Mouse (Mus musculus) embryo, embryonic 9.5 days (tissue): ENCODE results near the gene Fndc5.

Experiments
- DNase-seq: peaks from one replicate; pipeline ENCODE4 v3.0.0-alpha.2; 2017; ENCODE audit errors: extremely low spot score

The Fndc5 gene

GRCm38 (mm10) chr4:129145943-129146342 is 9.1 kb downstream of the Fndc5 start:
- no peak for DNase-seq

- DNase-seq, result no peak
These were observed 9.6 kb downstream of the Fndc5 start for GRCm38 (mm10) chr4:129146392-129146791.

DNA sequence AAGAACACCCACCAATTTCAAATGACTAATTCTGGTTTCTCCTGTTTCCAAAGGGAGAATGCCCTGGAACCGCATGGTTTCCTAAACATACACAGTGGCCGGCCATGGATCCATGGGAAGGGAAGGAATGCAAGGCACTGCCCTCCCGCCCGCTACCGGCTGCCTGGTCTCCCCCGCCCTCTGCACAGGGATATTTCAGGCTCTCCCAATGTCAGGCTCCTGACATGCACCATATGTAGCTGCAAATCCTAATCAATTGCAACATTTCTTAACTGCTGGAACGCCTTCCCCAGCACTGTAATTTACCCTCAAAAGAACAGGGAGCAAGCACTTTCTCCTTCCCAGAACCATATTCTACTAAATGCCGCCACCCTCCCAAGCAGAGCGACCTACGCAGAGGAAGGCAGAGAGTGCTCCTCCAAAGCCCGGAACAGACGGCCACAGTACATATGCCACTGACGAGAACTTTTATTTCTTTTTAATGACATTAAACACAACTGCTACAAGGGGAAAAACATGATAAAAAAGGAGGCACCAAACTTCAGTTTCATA is 10.8 kb downstream of the Fndc5 start:
- DNase-seq, result no peak

- DNase-seq, result no peak
These were observed 12.5 kb downstream of the Fndc5 start for GRCm38 (mm10) chr4:129149321-129149720.

GRCm38 (mm10) chr4:129151276-129151811 is 14.5 kb downstream of the Fndc5 start:
- DNase-seq, result no peak

DNA sequence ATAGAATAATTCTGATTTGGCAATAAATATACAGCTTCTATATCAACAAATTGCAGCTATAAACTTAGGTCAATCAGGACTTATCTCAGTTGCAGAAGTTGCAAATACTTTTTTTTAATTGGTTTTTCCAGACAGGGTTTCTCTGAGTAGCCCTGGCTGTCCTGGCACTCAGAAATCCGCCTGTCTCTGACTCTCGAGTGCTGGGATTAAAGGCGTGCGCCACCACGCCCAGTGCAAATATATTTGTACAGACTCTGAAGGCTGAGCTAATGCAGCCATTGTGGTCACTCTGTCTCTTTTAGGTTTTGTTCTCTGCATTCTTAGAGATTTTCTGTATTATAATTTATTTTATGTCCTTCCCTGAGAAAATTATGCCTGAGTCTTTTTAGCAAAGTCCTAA is 20.7 kb downstream of the Fndc5 start:
- no peak for DNase-seq

DNA sequence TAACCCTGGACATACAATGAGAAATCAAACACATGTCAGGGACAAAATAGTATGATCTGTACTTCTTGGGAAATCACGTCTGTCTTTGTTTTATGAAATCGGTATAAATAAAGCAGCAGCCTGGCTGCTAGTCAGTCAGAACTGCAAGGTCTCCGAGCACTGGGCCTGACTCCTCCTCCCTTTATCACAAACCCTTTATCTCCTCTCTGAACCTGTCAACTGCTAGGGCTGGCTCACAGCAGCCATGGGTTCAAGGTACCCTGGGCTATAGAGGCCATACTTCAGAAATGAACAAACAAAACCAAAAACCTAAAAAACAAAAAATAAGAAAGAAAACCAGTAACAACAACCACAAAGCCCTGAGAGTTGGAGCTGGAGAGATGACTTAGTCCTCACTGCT is 21.8 kb downstream of the Fndc5 start:
- no peak for DNase-seq

DNA sequence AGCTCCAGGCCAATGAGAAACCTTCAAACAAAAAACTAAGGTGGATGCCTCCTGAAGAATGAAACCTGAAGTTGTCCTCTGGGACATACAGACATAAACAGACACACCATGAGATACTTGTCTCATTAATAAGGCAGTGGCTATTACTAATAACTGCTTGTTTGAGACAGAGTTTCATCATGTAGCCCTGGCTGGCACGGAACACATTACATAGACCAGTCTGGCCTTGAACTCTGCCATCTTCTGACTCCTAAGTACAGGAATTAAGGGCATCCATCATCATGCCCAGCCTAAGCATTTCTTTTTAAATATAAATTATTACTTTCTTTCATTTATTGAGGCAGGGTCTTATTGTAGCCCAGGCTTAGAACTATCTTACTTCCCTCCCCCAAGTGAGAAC is 24.3 kb downstream of the Fndc5 start:
- DNase-seq, result no peak

GRCm38 (mm10) chr4:129161581-129162255 is 24.9 kb downstream of the Fndc5 start:
- no peak for DNase-seq

GRCm38 (mm10) chr4:129172529-129172928 is 35.7 kb downstream of the Fndc5 start:
- DNase-seq, result no peak

DNA sequence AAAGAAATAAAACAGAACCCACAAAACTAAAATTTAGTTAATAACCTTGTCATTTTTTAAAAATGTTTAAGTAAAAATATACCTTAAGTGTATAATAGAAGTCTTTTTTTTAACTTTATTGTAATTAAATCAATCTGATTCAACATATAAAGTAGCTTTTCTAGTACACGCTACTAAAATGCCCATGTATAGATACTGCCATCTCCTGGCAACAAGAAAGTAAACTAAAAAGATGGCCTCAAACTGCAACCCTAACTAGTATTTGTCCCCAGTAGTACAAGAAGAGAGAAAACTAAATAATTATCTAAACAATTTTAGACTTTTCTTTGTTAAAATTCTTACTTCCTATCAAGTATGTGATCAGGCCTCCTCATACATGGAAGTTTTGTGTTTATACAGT is 42.8 kb downstream of the Fndc5 start:
- no peak for DNase-seq

DNA sequence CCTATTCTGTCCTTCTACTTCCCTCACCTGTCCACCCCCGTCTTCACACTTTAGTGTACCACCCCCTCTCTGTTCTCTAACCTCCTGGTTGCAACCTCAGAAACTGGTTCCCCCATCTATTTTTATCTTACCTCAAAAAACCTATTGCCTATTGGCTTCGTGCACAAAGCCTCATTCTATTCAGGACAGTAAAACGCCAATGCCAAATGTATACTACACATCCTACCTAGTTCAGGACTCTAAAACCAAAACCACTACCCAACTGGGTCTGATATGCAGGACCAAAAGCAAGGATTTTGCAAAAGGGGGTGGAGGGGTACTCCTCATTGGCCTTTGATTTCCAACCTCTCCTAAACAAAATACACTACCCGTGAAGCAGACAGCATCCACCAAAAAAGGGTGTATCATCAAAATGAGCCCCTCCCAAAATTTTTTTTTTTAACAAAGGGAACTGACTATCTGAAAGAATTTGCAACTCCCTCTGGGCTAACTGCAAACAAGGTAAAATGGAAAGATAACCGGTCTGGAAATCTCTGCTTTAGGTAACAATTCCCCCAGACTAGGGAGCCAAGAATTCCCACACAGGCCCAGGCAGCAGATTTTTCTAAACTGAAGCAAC is 51.4 kb downstream of the Fndc5 start:
- DNase-seq, result no peak

DNA sequence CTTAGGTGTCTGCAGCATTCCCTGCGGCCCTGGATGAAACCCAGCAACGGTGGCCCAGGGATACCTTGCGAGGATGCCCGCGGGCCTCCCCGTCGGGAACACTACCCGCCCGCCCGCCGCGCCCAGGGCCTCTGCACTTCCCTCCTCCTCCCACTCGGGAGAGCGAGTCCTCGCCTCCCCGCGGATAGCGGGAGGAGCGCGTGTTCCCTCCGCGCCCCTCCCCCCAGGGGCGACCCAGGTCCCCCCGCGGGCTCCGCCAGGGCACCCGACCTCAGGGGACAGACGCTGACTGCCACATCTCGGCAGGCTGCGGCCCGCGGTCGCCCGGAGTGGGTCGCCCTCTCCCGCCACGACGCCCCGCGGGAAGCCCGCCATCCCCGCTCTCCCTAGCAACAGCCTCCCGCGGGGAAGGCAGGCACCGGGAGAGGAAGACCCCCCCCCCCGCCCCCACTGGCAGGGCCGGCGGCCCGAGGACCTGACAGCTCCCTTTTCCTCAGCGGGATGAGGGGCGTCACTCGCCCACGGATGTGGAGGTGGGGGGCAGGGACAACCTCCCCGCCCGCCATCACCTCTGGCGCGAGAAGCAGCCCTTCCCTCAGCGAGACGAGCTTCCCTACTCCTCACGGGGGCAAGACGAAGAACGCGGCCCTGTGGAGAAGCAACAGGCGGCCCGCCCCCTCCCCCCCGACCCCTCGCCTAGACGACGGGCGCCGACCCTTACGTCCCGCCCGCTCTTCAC is 52.2 kb downstream of the Fndc5 start:
- no peak for DNase-seq

DNA sequence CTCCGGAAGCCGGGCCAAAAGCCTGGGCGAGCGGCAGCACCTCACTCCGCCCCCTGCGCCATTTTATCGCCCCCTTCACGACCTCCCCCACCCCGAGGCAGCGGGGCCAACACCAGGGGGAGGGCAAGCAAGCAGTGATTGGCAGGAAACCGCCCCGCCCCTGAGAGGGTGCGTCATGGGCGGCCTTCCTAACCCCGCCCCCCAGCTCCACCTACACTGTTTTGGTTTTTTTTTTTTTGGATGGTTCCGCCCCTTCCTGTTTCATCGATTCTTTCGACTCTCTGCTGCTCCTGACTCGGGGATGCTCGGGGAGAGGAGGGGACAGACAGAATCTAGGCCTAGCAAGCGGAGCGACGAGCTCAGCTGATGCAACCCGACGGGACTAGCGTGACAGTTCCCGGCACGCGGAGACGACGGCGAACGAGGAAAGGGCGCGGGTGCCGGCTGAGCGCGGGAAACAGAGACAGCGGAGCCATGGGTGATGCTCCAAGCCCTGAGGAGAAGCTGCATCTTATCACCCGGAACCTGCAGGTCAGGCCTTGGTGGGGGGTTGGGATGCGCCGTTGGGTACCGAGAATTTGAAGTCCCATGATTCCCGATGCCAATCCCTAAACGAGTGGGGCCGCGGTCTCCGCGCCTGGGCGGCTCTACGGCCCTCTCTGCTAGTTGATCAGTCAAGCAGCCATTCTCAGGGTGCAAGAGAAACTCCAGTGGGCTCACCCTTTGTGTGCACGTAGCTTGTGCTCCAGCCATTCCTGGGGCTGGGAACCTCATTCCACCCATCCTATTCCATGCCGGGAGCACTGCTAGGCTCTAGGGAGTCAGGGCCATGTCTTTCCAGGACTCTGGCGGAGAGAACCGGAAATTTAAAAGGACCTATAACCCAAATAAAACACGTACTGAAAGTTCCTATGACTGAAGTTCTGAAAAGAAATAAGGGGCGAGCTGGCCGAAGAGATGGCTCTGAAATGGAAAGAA is 53.0 kb downstream of the Fndc5 start, which contains the start of the genes S100pbp and Yars:
S100pbp (minus strand) TSS at position 186 of the 978 bp plus-strand sequence.
Yars (plus strand) TSS at position 219 of the 978 bp plus-strand sequence.
- peak; percentile 99 for DNase-seq

DNA sequence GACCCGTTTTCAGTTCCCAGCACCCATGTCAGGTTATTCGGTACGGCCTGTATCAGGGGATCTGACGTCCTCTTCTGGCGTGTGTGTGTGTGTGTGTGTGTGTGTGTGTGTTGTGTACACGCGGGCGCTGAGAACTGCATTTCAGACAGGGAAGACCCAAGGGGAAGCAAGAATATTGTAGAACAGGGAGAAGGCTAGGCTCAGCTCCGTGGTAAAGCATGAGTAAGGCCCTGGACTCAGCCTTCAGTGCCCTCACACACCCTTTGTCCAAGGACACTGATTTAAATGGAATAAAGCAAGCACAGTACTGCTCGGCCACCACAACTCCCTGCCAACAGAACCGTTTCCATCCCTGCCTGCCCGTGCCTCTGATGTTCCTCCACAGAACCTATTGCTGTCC is 53.7 kb downstream of the Fndc5 start:
- no peak for DNase-seq

- no peak for DNase-seq
These were observed 54.9 kb downstream of the Fndc5 start for GRCm38 (mm10) chr4:129191691-129192090.
